Mouse (Mus musculus) right cerebral cortex, postnatal 4 days (tissue): Measurements from ENCODE around the gene Myl6.

Source experiments
- DNase-seq: peaks from one replicate; pipeline ENCODE4 v3.0.0-alpha.2; 2022

The Myl6 gene

DNA sequence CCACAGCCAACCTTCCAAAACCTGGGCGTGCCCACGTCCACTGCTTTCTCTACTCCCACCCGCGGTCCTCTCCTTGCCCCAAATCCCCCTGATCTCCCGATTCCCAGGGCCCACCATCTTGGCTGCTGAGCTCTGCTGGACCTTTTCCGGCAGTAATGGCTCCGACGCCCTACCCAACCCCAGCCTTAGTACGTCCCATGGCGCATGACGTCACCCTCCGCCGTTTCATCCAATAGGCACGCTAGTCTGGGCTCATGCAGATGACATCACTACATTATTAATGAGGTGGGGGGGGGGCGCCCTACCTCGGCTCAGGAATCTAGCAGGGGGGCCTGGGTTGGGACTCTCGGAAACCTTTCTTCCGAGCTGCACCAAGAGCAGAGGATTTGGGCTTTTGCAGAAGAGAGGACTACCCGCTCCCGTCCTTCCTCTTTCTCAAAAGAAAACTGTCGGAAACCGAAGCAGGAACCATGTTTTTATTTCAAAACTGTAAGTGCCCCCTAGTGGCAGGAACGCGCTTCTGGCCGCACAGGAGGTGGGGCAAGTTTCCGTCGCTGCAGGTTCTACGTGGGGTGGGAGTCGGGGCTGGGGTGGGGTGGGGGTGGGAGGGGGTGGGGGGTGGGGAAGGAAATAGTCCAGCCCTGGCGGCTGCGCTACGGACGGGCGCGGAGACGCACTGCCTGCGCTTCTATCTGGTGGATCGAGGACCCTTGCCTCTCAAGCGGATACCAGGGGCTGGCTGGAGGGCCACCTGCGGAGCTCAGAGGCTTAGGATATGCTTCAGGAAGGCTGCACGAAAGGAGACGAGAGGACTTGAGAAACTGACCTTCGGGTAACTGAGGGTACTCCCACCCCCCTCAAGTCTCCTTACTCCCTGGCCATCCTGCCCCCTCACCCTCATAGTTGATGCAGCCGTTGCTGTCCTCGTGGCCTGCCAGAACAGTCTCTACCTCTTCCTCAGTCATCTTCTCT, at the start of gene Myl6:
Gene Myl6 (minus strand): TSS at position 451 of the 972 bp plus-strand sequence.
- DNase-seq = peak; percentile 99

DNA sequence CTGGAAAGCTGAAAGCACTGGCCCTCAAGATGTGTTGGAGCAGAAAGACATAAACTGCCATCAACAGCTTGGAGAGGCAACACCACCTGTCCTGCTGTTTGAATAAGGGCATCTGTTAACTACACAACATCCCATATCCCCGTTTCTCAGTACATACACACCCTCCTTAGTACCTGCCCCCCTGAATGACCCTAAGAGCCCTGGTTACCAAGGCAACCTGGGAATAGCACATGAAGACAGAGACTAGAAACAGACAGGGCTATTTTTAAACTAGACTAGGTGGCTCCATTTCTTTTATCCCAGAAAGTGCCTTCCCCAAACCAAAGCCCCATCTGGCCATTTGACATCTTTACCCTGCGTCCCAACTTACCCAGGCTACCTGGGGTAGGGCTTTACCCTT, 49.2 kb upstream of the Myl6 start:
- DNase-seq = no peak

DNA sequence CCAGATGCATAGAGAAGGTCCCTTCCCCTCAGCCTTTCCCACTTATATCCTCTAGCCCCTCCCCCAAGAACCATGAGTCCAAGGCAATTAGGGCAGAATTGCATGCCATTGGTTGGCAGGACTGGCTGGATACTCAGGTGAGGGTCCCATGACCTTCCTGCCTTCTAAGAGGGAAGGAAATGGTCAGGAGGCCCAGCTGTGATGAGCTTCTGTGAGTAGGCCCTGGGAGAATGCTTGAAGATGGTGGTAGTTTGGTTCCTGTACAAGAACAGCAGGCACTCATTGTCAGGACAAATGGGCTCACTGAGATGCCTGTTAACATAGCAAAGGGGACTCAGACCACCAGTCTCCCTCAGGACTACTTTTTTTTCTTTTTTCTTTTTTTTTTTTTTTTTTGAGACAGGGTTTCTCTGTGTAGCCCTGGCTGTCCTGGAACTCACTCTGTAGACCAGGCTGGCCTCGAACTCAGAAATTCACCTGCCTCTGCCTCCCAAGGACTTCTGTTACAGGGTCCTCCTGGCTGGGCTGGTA, 44.5 kb upstream of the Myl6 start:
- DNase-seq = no peak

DNA sequence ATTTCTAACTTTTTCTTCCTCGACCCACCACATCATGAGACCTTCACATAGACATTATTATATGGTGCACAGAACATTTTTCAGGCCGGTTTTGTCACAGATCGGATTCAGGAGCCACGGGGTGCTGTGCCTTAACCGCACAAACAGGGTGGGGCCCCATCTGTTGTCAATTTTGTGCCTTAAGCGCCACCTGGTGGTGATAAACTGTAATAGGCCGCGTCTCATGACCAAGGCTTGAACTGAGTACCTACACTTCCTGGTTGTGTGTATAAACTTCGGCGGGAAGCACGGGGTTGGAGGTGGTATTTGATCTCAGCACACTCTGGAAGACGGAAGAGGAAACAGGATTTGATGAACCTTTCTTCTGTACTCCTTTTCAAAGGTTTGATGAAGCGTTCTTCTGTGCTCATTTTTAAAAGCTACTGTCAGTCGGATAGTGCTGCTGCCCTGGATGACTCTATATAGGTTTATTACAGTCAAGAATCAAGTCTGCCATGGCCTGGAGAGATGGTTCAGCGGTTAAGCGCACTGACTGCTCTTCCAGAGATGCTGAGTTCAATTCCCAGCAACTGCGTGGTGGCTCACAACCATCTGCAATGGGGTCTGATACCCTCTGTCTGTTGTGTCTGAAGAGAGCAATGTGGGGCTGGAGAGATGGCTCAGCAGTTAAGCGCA, 42.5 kb upstream of the Myl6 start:
- peak; percentile 69 for DNase-seq

DNA sequence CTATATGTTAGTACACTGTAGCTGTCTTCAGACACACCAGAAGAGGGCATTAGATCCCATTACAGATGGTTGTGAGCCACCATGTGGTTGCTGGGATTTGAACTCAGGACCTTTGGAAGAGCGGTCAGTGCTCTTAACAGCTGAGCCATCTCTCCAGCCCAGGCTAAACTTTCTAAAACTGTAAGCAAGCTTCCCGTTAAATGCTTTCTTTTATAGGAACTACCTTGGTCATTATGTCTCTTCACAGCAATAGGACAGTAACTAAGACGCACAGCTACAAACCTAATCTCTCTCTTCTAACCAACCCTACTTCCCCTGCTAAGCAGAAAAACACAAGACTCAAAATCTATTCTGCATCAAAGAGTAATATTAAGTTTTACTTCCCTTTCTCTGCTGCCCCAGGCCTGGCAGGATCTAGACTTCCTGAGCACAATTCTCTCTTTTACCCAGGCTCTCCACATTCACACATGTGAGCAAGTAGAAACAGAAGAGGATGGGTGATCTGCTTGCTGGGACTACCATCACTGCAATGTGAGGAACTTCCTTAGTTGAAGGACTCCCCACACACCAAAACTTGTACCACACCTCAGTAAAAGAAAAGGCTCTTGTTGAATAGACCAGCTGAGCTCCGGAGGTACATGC, 41.8 kb upstream of the Myl6 start:
- no peak for DNase-seq

DNA sequence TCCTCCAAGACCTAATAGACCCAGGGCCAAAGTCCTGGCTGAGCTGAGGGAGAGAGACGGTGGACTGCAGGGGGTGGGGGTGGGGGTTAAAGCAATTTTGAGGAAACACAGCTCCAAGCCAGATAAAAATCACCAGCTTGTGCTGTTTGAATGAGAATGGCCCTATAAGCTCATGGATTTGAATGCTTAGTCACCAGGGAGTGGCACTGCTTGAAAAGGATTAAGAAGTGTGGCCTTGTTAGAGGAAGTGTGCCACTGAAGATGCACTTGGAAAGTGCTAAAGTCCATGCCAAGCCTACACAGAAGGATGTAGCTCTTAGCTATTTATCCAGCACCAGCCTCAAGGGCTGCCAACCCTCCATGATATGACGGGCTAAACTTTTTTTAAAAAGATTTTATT, 41.3 kb upstream of the Myl6 start:
- DNase-seq = no peak

DNA sequence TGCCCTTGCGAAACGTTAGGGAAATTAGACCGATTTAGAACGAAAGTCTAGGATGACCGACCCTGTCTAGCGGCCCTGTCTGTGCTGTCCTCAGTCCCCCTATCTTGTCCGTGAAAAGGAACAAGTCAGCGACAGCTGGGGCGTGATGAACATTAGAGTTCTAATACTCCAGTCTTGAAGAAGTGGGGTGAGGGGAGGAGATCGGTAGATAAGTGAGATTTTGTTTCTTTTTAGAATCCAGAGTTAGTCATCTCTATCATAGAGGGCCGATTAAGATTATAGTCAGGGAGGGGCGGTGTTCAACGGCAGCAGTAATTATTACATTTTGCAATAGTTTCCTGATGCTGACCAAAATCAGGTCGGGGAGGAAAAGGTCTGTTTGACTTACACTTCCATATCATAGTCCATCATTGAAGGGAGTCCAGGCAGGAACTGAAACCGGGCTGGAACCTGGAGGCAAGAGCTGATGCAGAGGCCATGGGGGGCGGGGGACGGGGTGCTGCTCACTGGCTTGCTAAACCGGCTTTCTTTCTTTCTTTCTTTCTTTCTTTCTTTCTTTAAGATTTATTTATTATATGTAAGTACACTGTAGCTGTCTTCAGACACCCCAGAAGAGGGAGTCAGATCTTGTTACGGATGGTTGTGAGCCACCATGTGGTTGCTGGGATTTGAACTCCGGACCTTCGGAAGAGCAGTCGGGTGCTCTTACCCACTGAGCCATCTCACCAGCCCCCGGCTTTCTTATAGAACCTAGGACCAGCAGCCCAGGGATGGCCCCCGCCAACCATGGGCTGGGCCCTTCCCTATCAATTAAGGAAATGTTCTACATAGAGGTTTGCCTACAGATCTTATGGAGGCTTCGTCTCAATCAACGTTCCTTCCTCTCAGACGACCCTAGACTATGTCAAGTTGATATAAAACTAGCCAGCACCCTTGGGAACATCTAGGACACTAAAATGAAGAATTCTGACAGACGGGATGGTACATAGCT, 32.7 kb upstream of the Myl6 start:
- no peak for DNase-seq

DNA sequence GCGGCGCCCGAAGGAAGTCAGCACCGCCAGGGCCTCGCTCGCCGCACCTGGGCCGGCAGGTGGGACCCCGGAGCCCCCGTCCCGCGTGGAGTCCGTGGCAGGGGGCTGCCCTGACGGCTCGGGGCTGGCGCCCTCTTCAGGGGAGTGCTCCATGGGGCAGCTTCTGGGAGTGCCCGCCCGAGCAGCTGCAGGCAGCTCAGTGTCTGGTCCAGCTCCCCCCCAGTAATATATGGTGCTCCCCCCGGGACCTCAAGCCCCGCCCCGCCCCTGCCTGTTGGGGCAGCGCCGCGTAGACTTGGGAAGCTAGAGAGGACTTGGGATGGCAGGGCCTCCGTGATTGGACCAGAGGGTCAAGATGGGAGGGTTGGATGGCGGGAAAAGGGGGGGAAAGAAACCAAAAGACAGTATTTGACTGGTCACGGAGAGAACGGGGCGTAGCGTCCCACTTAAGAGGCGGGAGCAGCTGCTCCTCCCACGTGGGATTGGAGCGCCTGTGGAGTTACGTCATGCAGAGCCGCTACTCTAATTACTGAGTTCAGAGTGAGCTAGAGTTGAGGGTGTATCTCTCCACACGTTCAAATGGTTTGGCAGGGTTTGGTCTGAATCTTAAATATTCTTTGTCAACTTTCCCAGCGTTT, 31.8 kb upstream of the Myl6 start, which contains the start of gene Esyt1:
Gene Esyt1 (minus strand): TSS at position 201 of the 638 bp plus-strand sequence.
- DNase-seq = peak; percentile 73

DNA sequence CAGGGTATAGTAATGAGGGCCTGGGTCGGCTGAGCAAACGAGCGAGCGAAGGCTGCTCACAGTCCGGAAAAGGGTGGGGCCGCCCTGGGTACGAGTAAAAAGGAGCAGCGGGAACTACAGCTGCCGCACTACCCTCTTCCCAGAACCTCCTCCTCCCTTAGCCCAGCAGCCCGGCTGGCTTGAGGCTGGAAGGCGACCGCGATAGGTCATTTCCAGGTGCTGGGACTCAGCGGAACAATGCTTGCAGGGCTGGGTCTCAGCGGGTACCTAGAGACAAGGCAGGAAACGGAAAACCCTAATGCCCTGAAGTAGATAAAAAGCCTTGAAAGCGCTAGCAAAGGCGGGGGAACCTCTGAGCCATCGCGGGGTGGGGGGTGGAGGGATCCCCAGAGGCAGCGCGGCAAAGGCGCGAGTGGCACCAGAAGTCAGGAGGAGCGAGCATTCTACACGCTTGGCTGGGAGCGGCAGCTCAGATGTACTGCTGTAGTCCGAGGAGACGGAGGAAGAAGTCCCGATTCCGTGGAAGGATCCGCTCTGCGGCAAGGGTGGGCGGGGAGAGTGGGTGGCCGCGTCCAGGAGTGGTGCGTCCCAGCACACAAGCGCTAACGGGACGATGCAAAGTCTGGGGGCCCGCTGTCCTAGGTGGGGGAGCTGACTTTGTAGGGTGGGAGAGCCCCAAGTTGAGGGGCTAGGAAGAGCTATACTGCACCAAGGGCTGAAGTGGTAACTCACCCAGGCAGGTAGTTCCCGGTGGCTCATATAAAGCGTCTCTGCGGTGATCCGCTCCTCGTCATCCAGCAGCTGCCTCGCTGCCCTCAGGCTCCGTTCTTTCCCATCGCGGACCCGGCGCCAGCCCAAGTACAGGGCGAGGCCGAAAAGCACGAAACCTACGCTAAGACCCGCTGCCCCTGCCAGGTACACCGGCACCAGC, 31.1 kb upstream of the Myl6 start:
- peak; percentile 49 for DNase-seq

DNA sequence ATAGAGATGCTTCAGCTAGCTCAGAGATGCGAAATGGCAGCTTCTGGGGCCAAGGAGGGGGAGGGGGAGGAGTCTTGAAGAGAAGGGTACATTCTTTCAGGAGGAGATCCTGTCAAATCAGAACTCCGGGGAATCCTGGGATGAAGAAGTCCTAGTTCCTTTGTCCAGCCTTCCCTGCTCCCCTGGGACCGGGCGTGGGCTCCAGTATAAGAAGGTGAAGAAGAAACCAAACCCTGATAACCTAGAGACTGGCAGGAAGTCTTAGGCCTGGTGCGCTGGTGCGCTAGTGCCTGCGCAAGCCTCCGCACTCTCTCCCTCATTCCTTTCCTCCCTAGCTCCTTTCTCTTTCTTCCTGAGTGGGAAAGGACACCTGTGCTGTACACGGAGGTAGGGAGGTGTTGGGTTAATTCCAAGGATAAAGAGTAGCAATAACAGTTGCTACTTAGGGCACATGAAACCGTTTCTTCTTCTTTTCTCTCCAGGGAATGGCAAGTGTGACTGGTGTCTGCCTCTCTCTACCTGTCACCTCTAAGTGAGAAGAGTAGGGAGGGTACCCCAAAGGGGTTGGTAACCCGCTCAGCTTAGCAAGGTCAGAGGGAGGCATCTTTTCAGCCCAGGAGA, 30.3 kb upstream of the Myl6 start:
- no peak for DNase-seq

DNA sequence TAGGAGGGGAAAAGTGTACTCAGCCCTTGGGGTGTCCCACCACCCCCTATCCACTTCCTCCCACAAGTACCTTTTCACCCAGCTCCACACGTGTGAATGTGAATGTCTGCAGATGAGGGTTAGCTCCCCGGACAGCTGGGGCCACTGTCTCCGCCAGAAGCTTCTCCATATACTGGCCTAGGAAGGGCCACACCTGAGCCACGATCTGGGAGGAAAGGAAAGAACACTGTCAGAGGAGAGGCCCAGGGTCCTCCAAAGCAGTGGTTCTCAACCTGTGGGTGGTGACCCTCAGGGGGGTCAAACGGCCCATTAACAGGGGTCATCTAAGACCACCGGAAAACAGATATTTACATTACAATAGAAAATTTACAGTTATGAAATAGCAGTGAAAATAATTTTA, 28.4 kb upstream of the Myl6 start:
- DNase-seq = no peak

DNA sequence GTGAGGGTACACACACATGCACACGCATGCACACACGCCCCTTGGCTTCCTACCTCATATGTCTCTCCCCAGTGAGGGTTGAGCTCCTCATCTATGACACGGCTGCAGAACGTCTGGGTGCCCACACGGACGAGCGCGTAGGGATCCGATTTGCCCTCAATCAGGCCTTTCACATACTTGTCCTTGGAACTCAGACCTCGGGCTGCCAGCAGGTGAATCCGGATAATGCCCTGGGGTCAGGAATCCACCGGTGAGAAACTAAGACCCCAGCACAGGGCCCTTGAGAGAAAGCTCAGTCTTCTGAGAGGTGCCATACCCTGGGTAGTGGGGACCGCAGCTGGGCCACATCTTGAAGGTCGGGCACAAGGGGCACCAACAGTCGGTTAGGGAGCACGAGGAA, 26.6 kb upstream of the Myl6 start:
- DNase-seq = no peak

DNA sequence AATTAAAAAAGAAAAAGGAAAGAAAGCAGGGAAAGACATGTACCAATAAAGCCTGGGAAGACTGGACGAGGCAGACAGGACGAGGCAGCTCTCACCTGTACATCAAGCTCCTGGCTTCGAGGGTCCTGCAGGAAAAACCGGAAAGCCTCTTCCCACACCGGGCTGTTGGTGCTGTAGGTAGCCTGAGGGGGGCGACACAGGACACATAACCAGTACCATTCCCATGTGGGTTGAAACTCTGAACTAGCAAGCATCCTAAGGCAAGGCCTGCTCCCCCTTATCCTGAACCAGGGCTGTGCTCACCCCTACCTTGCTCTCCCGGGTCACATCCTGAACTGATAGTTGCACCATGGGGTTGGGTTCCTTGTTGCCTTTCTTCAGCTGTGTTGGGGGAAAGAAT, 24.9 kb upstream of the Myl6 start:
- DNase-seq = peak; percentile 31

DNA sequence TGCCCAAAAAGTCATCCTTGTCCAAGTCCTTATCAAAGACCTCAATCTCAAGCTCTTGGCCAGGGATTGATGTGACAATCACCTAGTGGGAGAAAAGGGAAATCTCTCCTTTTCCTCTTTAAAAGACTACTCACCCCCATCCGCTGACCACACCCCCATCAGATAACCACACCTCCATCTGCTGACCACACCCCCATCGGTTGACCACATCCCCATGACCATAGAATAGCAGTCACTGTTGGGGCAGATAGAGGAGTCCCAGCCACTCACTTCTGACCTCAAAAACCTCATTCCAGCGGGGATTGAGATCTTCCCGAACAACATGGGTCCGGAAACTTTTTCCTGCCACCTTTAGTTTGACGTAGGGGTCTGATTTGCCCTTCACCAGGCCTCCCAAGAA, 22.7 kb upstream of the Myl6 start:
- DNase-seq = no peak

DNA sequence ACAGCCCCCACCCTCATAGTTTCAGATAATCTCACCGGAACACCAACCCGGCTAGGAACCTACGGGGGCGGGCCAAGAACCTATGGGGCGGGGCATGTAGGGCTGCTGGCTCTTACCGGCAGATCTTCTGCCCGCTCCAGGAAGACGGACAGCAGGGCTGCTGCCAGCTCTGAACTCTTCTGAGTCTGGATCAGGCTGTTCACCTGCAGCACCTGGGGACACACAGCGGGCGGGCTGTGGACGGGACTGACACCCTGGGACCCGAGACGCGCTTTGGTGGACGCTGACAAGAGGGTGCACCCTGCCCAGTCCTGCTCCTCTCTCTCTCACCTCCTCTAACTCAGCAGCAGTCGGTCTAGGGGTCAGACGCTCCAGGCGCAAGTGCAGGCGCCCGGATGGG, 22.1 kb upstream of the Myl6 start:
- DNase-seq = no peak

DNA sequence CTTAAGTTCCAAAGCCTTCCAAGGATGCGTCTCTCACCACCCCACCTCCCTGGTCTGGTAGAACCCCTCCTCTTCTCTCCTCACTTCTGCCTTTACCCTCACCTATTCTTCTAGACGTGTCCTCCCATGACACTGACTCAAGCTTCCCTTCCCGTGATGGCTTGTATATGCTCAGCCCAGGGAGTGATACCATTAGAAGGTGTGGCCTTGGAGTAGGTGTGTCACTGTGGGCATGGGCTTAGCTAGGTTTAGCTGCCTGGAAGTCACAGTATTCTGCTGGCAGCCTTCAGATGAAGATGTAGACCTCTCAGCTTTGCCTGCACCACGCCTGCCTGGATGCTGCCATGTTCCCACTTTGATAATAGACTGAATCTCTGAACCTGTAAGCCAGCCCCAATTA, 21.1 kb upstream of the Myl6 start:
- no peak for DNase-seq

DNA sequence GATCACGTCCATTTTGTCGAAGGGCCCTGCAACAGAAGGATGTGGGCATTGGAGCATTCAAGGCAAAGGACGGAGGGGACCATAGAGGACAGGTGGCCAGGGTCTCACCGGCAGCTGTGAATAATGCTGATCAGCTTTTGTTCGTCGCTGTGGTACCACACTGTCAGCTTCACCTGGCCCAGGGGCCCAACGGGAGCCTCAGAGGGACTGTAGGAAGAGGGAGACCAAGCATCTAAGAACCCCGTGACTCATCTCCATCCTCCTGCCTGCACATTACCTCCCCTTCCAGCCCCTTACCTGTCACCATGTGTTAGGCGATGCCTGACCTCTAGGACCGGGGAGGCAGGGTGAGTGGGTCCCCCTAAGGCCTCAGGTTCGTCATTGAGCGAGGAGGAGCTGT, 17.8 kb upstream of the Myl6 start:
- DNase-seq = no peak

DNA sequence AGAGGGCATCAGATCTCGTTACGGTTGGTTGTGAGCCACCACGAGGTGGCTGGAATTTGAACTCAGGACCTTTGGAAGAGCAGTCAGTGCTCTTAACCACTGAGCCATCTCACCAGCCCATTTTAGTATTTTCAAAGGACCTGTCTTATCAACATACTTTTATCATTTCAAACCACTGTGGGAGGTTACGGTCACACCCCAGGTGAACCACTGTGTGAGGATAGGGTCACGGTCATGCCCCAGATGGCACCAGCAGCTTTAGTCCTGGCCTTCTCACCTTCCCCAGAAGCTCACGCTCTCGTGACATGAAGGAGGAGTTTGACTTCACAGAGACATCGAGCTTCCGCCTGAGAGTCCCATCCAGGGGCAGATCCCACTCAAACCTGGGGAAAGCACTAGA, 17.2 kb upstream of the Myl6 start:
- no peak for DNase-seq

DNA sequence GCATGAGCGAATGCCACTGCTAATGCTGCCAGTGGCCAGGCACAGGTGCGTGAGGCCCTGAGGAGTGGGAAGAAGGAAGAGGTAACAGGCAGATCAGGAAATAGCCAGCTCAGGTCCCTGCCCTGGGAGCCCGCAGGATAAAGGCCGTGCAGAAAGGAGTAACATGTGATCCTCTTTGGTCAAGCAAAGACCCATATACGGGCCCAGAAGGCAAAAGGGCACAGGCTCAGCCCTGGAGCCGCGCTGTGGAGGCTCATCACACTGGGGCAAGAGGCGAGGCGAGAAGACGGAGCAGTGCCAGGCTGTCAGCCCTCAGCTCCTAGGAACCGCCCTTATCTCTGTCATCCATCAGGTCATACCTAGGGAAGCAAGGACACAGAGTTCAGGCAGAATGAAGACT, 16.4 kb upstream of the Myl6 start:
- no peak for DNase-seq

DNA sequence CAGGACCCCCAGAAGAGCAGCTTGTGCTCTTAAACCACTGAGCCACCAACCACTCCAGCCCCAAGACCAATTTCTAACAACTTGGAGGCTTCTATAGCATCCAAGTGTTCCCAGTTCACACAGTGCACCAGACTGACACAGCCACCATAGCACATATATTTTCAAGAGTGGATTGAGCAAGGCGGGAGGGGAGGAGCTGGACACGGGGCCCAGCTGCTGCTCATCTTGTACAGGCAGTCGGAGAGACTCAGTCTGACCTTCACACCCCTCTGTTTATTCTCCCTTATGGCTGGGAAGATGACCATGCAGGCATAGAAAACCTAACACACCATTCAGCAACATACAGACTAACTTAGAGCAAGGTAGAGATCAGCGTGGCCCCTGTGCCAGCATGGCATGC, 15.9 kb upstream of the Myl6 start:
- DNase-seq = no peak
